Mouse (Mus musculus) intestine, embryonic 15.5 days (tissue): Measurements from ENCODE around the gene Idua. TPM values are rescaled to one million over a fixed set of nuclear protein-coding genes. Genes with fewer than 3 reads are reported as not detected.
"Not testable (repeated sequence)": the region's sequence is repeated elsewhere in the genome, so short reads cannot be mapped to it uniquely, and the experiment has no call there.

Source experiments
- ATAC-seq: fragments of 200-750 bp; cut with Nextera tagmentation; 2 replicates; pipeline ENCODE4 v1.8.0; 2017; ENCODE audit warnings: moderate TSS enrichment, moderate library complexity
- H3K27ac ChIP-seq: fragments of 300-500 bp; sonication (generic); 2 replicates; pipeline ENCODE4 v1.5.1; 2015; ENCODE audit warnings: mild to moderate bottlenecking, inconsistent platforms
- H3K27me3 ChIP-seq: fragments of 300-500 bp; sonication (generic); replicated peaks from 2 replicates; pipeline ENCODE4 v1.6.1; 2015; ENCODE audit warnings: inconsistent platforms
- H3K36me3 ChIP-seq: fragments of 300-500 bp; sonication (generic); 2 replicates; pipeline ENCODE4 v1.6.1; 2015; ENCODE audit warnings: inconsistent platforms
- H3K4me1 ChIP-seq: fragments of 300-500 bp; sonication (generic); replicated peaks from 2 replicates; pipeline ENCODE4 v1.6.1; 2015; ENCODE audit warnings: inconsistent platforms
- H3K4me2 ChIP-seq: fragments of 300-500 bp; sonication (generic); replicated peaks from 2 replicates; pipeline ENCODE4 v1.6.1; 2015; ENCODE audit warnings: mild to moderate bottlenecking, inconsistent platforms
- H3K4me3 ChIP-seq: fragments of 300-500 bp; sonication (generic); replicated peaks from 2 replicates; pipeline ENCODE4 v1.5.1; 2015; ENCODE audit warnings: inconsistent platforms
- H3K9ac ChIP-seq: fragments of 300-500 bp; sonication (generic); 2 replicates; pipeline ENCODE4 v1.6.1; 2015; ENCODE audit warnings: inconsistent platforms
- H3K9me3 ChIP-seq: fragments of 300-500 bp; sonication (generic); 2 replicates; pipeline ENCODE4 v1.6.1; 2016; ENCODE audit warnings: inconsistent platforms
- WGBS: fragments of 180-500 bp; shearing (Covaris S2); methylation state at CpG from one replicate; pipeline ENCODE4 v1.1.7; 2015; 5-methylcytosine and 5-hydroxymethylcytosine counted together
- polyA plus RNA-seq: library from polyadenylated mRNA; unstranded; fragments of >200 nt; fragmentation: Nextera tagmentation; extraction: Ambion mirVana; gene quantifications from 2 replicates; pipeline ENCODE4 v1.2.1, GENCODE M21; 2015

Idua gene
- 12.0 and 12.8 TPM in 2 replicates for polyA plus RNA-seq

- Histone ChIP-seq H3K4me2 (peak within 1 kb of the TSS; percentile 84), H3K9me3 (no peaks in the 10 kb centered on the region), H3K4me1 (peaks cover 11% of the 10 kb centered on the region), H3K4me3 (peak within 1 kb of the TSS; percentile 77), H3K9ac (peak within 1 kb of the TSS; percentile 87), H3K27ac (peak within 1 kb of the TSS; percentile 40; the same call in 1 of the 2 replicates), H3K36me3 (peaks cover 7% of the 10 kb centered on the region), H3K27me3 (no peaks in the 10 kb centered on the region)
- WGBS, result 10% methylated on average over 24 of the region's 24 CpGs
- ATAC-seq, result peak; percentile 76
Measured at GRCm38 (mm10) chr5:108659698-108660631, at the start of gene Idua. Gene Idua (plus strand): TSS chr5:108660331.

GRCm38 (mm10) chr5:108610426-108610825, 49.7 kb upstream of the Idua start:
- no peak overlapping the region for H3K9ac ChIP-seq
- no peak for ATAC-seq
- peaks cover 66% of the 10 kb centered on the region for H3K36me3 ChIP-seq
- no peak overlapping the region for H3K4me3 ChIP-seq
- H3K27ac ChIP-seq, result no peak overlapping the region
- H3K4me2 ChIP-seq, result no peak overlapping the region
- H3K9me3 ChIP-seq, result no peaks in the 10 kb centered on the region
- no peaks in the 10 kb centered on the region for H3K27me3 ChIP-seq
- no peaks in the 10 kb centered on the region for H3K4me1 ChIP-seq
- WGBS, result 97% methylated on average over 1 of the region's 1 CpGs

- Histone ChIP-seq H3K4me1 (no peaks in the 10 kb centered on the region), H3K27me3 (no peaks in the 10 kb centered on the region), H3K4me3 (no peak overlapping the region), H3K27ac (no peak overlapping the region), H3K9me3 (no peaks in the 10 kb centered on the region), H3K36me3 (peaks cover 37% of the 10 kb centered on the region), H3K4me2 (no peak overlapping the region), H3K9ac (no peak overlapping the region)
- no peak for ATAC-seq
- 53% methylated on average over 2 of the region's 2 CpGs for WGBS
Measured at GRCm38 (mm10) chr5:108621870-108622269, 38.3 kb upstream of the Idua start.

GRCm38 (mm10) chr5:108626050-108626660, 34.0 kb upstream of the Idua start:
- H3K4me1 ChIP-seq, result peaks cover 19% of the 10 kb centered on the region; the same call in 1 of the 2 replicates
- no peak for ATAC-seq
- H3K27me3 ChIP-seq, result no peaks in the 10 kb centered on the region
- 80% methylated on average over 4 of the region's 4 CpGs for WGBS
- no peak overlapping the region for H3K27ac ChIP-seq
- no peaks in the 10 kb centered on the region for H3K9me3 ChIP-seq
- peaks cover 24% of the 10 kb centered on the region for H3K36me3 ChIP-seq
- H3K9ac ChIP-seq, result no peak overlapping the region
- no peak overlapping the region for H3K4me2 ChIP-seq
- no peak overlapping the region for H3K4me3 ChIP-seq

GRCm38 (mm10) chr5:108628891-108629633, 31.1 kb upstream of the Idua start:
- peak overlapping the region; percentile 86 for H3K27ac ChIP-seq
- no peaks in the 10 kb centered on the region for H3K27me3 ChIP-seq
- peaks cover 19% of the 10 kb centered on the region; the same call in 1 of the 2 replicates for H3K4me1 ChIP-seq
- no peaks in the 10 kb centered on the region for H3K9me3 ChIP-seq
- H3K36me3 ChIP-seq, result peaks cover 6% of the 10 kb centered on the region
- H3K9ac ChIP-seq, result peak overlapping the region; percentile 99
- WGBS, result 1% methylated on average over 32 of the region's 32 CpGs
- peak overlapping the region; percentile 95 for H3K4me3 ChIP-seq
- peak overlapping the region; percentile 80 for H3K4me2 ChIP-seq
- ATAC-seq, result peak; percentile 91

GRCm38 (mm10) chr5:108629634-108630483, 30.3 kb upstream of the Idua start, which contains the start of the genes Gak and Tmem175:
Gene Gak (minus strand): TSS chr5:108629755.
Gene Tmem175 (plus strand): TSS chr5:108629770.
- Histone ChIP-seq H3K4me2 (peak within 1 kb of the TSS; percentile 80), H3K36me3 (no peaks in the 10 kb centered on the region), H3K27me3 (no peaks in the 10 kb centered on the region), H3K4me1 (peaks cover 19% of the 10 kb centered on the region; the same call in 1 of the 2 replicates), H3K9ac (peak within 1 kb of the TSS; percentile 99), H3K27ac (peak within 1 kb of the TSS; percentile 86), H3K9me3 (no peaks in the 10 kb centered on the region), H3K4me3 (peak within 1 kb of the TSS; percentile 95)
- WGBS, result under 1% methylated on average over 58 of the region's 58 CpGs
- ATAC-seq, result peak; percentile 97

- WGBS, result 83% methylated on average over 4 of the region's 4 CpGs
- Histone ChIP-seq H3K4me3 (no peak overlapping the region), H3K9me3 (no peaks in the 10 kb centered on the region), H3K9ac (no peak overlapping the region), H3K27me3 (no peaks in the 10 kb centered on the region), H3K4me1 (peaks cover 4% of the 10 kb centered on the region; the same call in 1 of the 2 replicates), H3K27ac (no peak overlapping the region), H3K4me2 (no peak overlapping the region), H3K36me3 (no peaks in the 10 kb centered on the region)
- ATAC-seq, result no peak
Measured at GRCm38 (mm10) chr5:108633676-108634075, 26.5 kb upstream of the Idua start.

- not testable (repeated sequence) for ATAC-seq, H3K4me2 ChIP-seq, H3K27me3 ChIP-seq, H3K36me3 ChIP-seq, H3K4me3 ChIP-seq, H3K4me1 ChIP-seq, H3K9ac ChIP-seq, H3K9me3 ChIP-seq, H3K27ac ChIP-seq
- 81% methylated on average over 2 of the region's 3 CpGs for WGBS
Measured at GRCm38 (mm10) chr5:108634088-108634487, 26.0 kb upstream of the Idua start.

- H3K4me1 ChIP-seq, result no peaks in the 10 kb centered on the region
- WGBS, result 79% methylated on average over 4 of the region's 4 CpGs
- H3K27ac ChIP-seq, result no peak overlapping the region
- H3K4me2 ChIP-seq, result no peak overlapping the region
- ATAC-seq, result no peak
- no peaks in the 10 kb centered on the region for H3K9me3 ChIP-seq
- no peaks in the 10 kb centered on the region for H3K36me3 ChIP-seq
- no peak overlapping the region for H3K4me3 ChIP-seq
- H3K9ac ChIP-seq, result no peak overlapping the region
- H3K27me3 ChIP-seq, result no peaks in the 10 kb centered on the region
Measured at GRCm38 (mm10) chr5:108636172-108636571, 24.0 kb upstream of the Idua start.

GRCm38 (mm10) chr5:108643674-108644073, 16.5 kb upstream of the Idua start:
- Histone ChIP-seq H3K4me2 (no peak overlapping the region), H3K27ac (no peak overlapping the region), H3K4me1 (no peaks in the 10 kb centered on the region), H3K4me3 (no peak overlapping the region), H3K27me3 (no peaks in the 10 kb centered on the region), H3K9ac (no peak overlapping the region), H3K9me3 (no peaks in the 10 kb centered on the region), H3K36me3 (peaks cover 24% of the 10 kb centered on the region)
- ATAC-seq, result no peak
- WGBS, result 68% methylated on average over 2 of the region's 2 CpGs

GRCm38 (mm10) chr5:108645651-108646342, 14.3 kb upstream of the Idua start:
- H3K4me3 ChIP-seq, result no peak overlapping the region
- no peaks in the 10 kb centered on the region for H3K27me3 ChIP-seq
- no peak for ATAC-seq
- no peak overlapping the region for H3K4me2 ChIP-seq
- no peaks in the 10 kb centered on the region for H3K9me3 ChIP-seq
- H3K36me3 ChIP-seq, result peaks cover 29% of the 10 kb centered on the region
- no peak overlapping the region for H3K27ac ChIP-seq
- WGBS, result 89% methylated on average over 9 of the region's 9 CpGs
- H3K9ac ChIP-seq, result no peak overlapping the region
- no peaks in the 10 kb centered on the region for H3K4me1 ChIP-seq
